Mouse (Mus musculus): Measurements from ENCODE around the gene Irak3. TPM values are rescaled to one million over a fixed set of nuclear protein-coding genes. Genes with fewer than 3 reads are reported as not detected.

The Irak3 gene
- 0.67 and 1.1 TPM in 2 replicates for polyA plus RNA-seq (2021; fragmentation: Nextera tagmentation)
- long read RNA-seq, experiment 1, transcript Irak3-201 (12 exons, 3,097 nt), result major isoform, 6 of 8 reads
- long read RNA-seq, experiment 1, partial matches to known transcripts, result 0 of 8 reads
- long read RNA-seq, experiment 1, other reads (novel, unspliced or antisense), result 2 of 8 reads
- long read RNA-seq, experiment 2, partial matches to known transcripts, result 1 of 1 reads
- long read RNA-seq, experiment 2, other reads (novel, unspliced or antisense), result 0 of 1 reads

DNA sequence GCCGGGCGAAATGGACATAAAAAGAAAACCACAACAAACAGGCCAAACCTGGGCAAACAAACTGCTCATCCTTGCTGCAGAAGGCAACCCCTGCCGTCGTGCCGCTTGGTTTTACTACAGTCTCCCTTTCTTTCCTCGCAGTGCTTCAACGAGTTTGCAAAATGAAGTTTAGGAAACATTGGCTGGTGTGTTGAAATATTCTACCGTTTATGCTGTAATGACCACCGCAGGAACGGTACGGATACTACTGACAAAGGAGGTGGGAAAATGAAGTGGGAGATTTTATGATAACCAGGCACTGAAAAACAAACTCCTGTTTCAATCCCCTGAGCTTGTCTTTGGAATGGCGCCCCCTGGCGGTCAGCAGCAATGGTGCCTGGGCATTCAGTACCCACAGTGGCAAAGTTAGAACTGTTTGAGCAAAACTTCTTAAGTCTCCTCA, at the start of gene Irak3:
Gene Irak3 (minus strand): TSS at position 170 of the 442 bp plus-strand sequence.

DNA sequence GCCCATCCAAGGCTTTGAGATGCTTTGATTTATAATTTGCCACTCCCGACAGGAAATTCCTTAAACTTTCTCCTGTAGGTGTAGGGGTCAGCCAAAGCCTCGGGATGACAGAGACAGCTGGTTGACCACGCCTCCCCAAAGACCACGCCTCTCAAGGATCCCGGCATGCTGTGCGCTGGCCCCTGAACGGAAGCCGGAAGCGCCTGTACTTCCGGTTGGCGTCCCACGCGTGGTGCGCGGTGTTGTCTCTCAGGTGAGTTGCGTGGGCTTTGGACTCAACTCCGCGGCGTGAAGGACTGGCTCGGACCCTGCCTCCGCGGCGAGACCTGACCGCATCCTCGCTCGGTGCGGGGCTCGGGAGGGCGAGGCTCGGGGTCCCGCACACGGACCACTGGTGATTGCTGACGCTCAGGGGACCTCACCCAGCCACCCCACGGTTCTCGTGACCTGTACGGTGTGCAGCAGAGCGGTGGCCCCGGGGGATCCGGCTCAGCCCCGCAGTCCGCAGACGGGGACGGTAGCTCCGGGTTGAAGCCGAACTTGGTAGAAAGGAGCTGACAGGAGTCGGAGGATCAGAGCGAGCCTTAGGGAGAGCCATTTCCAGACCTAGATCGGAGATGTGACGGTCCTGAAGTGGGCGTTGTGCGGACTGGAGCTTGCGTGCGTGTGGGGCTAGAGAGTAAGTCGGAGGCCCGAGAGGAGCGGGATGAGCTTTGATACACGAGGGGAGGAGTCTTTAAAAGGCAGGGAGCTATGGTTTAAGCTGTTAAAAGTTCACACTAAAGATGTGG, 25.1 kb upstream of the Irak3 start, which contains the start of gene Llph:
Gene Llph (plus strand): TSS at position 200 of the 791 bp plus-strand sequence.

DNA sequence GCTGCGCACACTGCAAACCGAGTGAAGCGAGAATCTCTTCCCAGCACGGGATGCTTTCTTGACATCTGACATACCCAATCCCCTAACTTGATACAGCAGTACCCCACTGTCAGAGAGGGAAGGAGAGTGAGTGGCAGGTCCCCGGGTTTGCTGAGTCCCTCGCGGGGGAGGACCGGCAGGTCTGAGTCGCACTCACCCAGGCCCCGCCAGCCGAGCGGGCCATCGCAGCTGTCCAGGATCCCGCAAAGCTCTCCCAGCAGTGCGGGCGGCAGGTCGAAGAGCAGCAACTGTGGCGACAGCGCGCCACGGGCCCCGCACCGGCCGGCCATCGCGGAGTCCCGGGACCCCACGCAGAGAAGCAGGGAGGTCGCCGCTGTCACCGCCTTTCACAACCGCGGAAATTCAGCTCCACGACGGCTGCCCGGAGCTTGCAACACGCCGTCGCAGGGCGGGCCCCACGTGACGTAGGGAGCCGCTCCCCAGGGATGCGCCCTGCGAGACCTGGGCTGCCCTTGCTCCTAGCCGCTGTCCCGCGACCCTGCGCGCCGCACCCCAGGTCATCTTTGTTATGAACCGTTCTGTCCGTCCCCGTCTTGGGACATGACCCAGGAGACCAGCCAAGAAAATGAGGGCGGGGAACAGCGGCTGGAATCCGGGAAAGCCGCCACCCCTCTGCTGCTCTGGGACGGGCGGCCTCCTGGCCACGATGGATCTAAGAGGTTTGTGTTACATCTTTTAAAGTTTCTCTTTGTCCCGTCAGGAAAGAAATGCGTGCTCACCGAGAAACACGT, 604 bp downstream of the Irak3 start, which contains the start of gene Tmbim4:
Gene Tmbim4 (plus strand): TSS at position 460 of the 791 bp plus-strand sequence.

DNA sequence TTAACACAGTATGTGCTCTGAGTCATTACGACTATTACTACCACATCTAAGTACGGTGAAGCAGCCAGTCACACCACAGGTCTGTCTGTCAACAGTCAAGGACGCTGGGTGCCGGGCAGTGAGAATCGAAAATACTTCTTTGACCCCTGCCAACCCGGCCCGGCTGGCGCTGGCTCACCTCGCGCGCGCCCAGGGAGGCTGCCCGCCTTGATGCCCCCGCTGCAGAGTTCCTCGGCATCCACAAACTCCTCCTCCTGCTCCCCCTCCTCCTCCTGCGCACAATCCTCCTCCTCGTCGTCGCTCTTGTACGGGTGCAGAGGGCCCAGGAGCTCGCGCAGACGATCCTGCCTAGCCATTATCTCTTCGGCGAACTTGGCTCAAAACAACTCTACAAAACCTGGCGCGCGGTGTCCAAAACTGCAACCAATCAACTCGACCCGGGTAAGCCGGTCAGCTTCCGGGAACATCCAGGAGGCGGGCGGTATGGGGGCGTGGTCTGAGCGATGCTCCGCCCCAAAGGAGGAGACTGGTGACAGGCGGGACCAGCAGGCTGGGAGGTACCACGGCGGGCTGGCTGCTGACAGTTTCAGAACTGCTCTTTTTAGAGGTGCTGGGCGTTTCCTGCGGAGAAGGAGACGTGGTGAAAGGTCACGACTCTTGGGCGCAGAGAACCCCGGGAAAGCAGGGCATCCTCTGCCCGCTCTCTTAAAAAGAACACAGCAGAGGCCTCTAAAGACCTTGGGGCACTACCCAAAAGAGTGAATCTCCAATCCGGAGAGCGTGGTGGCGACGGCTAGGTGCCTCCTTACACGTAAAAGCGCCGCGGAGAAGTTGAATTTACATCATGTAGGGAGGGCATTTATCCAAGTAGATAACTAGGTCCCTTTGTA, 89.2 kb downstream of the Irak3 start, which contains the start of gene Helb:
Gene Helb (minus strand): TSS at position 481 of the 890 bp plus-strand sequence.

Other genes starting within 250 kb of the Irak3 start
- 0.93 and 0.96 TPM in 2 replicates for gene Helb, start 89.1 kb downstream of the Irak3 start, polyA plus RNA-seq (2021; fragmentation: Nextera tagmentation)
- 139 and 145 TPM in 2 replicates for gene Tmbim4, start 540 bp downstream of the Irak3 start, polyA plus RNA-seq (2021; fragmentation: Nextera tagmentation)
- gene Llph, start 24.9 kb upstream of the Irak3 start, polyA plus RNA-seq (2021; fragmentation: Nextera tagmentation), result 80.7 and 85.9 TPM in 2 replicates